Mouse (Mus musculus) stomach, postnatal 0 days (tissue): ENCODE measurements around the gene Flywch2. TPM values are rescaled to one million over a fixed set of nuclear protein-coding genes. Genes with fewer than 3 reads are reported as not detected.
A peak's percentile ranks its signal among the peaks of the same experiment; 100 is the strongest.

Experiments used
- ATAC-seq: fragments of 200-750 bp; cut with Nextera tagmentation; 2 replicates; pipeline ENCODE4 v1.8.0; 2017; ENCODE audit not compliant: low FRiP score, low TSS enrichment
- DNase-seq: peaks from one replicate; pipeline ENCODE4 v3.0.0-alpha.2; 2016; ENCODE audit warnings: low spot score
- H3K27ac ChIP-seq: fragments of 300-500 bp; sonication (generic); replicated peaks from 2 replicates; pipeline ENCODE4 v1.5.1; 2014; ENCODE audit warnings: mild to moderate bottlenecking, control low read depth
- H3K27me3 ChIP-seq: fragments of 300-500 bp; sonication (generic); 2 replicates; pipeline ENCODE4 v1.6.1; 2014; ENCODE audit warnings: low read length; ENCODE audit not compliant: control insufficient read depth, insufficient read depth
- H3K36me3 ChIP-seq: fragments of 300-500 bp; sonication (generic); 2 replicates; pipeline ENCODE4 v1.6.1; 2014; ENCODE audit warnings: low read length, mixed read lengths; ENCODE audit not compliant: control insufficient read depth, insufficient read depth
- H3K4me1 ChIP-seq: fragments of 300-500 bp; sonication (generic); replicated peaks from 2 replicates; pipeline ENCODE4 v1.6.1; 2014; ENCODE audit warnings: antibody characterized with exemption; ENCODE audit not compliant: control insufficient read depth, insufficient read depth
- H3K4me2 ChIP-seq: fragments of 300-500 bp; sonication (generic); replicated peaks from 2 replicates; pipeline ENCODE4 v1.6.1; 2014; ENCODE audit warnings: low read depth, mild to moderate bottlenecking, control low read depth, moderate library complexity
- H3K4me3 ChIP-seq: fragments of 300-500 bp; sonication (generic); 2 replicates; pipeline ENCODE4 v1.5.1; 2014; ENCODE audit warnings: low read depth, low read length, control low read depth
- H3K9ac ChIP-seq: fragments of 300-500 bp; sonication (generic); 2 replicates; pipeline ENCODE4 v1.6.1; 2014; ENCODE audit warnings: mild to moderate bottlenecking, low read length, control low read depth, mixed read lengths
- H3K9me3 ChIP-seq: fragments of 300-500 bp; sonication (generic); 2 replicates; pipeline ENCODE4 v1.6.1; 2016; ENCODE audit warnings: low read length; ENCODE audit not compliant: control insufficient read depth
- CTCF ChIP-seq: IDR thresholded peaks from 2 replicates; pipeline ENCODE4 v1.5.1; 2016; ENCODE audit warnings: antibody characterized with exemption, low read depth, mild to moderate bottlenecking, moderate library complexity
- EP300 ChIP-seq: optimal IDR thresholded peaks from 2 replicates; pipeline ENCODE3; 2016; ENCODE audit warnings: antibody characterized with exemption
- WGBS: fragments of 180-500 bp; shearing (Covaris S2); extraction: QIAGEN DNeasy Blood & Tissue Kit; methylation state at CpG from one replicate; pipeline ENCODE4 v1.1.7; 2014; 5-methylcytosine and 5-hydroxymethylcytosine counted together
- polyA plus RNA-seq: library from polyadenylated mRNA; unstranded; fragments of >200 nt; fragmentation: Nextera tagmentation; extraction: Ambion mirVana; gene quantifications from 2 replicates; pipeline ENCODE4 v1.2.1, GENCODE M21; 2015

The Flywch2 gene
- polyA plus RNA-seq, 1 experiment from 2014 or later = 15.9 TPM

GRCm38 (mm10) chr17:23755689-23756088, 30.2 kb downstream of the Flywch2 start:
- Histone ChIP-seq H3K27ac (0 out of 2 replicates have a peak overlapping the region, but pooled peaks have one; percentile 24), H3K36me3 (peaks cover 29% of the 10 kb centered on the region), H3K4me2 (no peak overlapping the region), H3K4me1 (no peaks in the 10 kb centered on the region), H3K4me3 (no peak overlapping the region), H3K27me3 (no peaks in the 10 kb centered on the region), H3K9ac (no peak overlapping the region), H3K9me3 (no peaks in the 10 kb centered on the region)
- WGBS = 83% methylated on average over 13 of the region's 13 CpGs
- ATAC-seq = 0 out of 2 replicates have a peak, but pooled peaks have one; percentile 22
- DNase-seq = no peak
- TF ChIP-seq CTCF = no peak
- no peak for TF ChIP-seq EP300

GRCm38 (mm10) chr17:23749400-23750191, 36.3 kb downstream of the Flywch2 start:
- H3K36me3 ChIP-seq = peaks cover 10% of the 10 kb centered on the region; the same call in 1 of the 2 replicates
- peaks cover 12% of the 10 kb centered on the region; the same call in 1 of the 2 replicates for H3K4me1 ChIP-seq
- peak overlapping the region; percentile 45; the same call in 1 of the 2 replicates for H3K9ac ChIP-seq
- WGBS = 78% methylated on average over 11 of the region's 11 CpGs
- peak overlapping the region; percentile 14; the same call in 1 of the 2 replicates for H3K4me3 ChIP-seq
- H3K9me3 ChIP-seq = no peaks in the 10 kb centered on the region
- H3K4me2 ChIP-seq = peak overlapping the region; percentile 43
- 0 out of 2 replicates have a peak overlapping the region, but pooled peaks have one; percentile 20 for H3K27ac ChIP-seq
- H3K27me3 ChIP-seq = peaks cover 4% of the 10 kb centered on the region; the same call in 1 of the 2 replicates
- TF ChIP-seq CTCF (no peak), EP300 (no peak)
- DNase-seq (no peak), ATAC-seq (no peak)

- DNase-seq (peak; percentile 67), ATAC-seq (no peak)
- Histone ChIP-seq H3K9ac (peak overlapping the region; percentile 45; the same call in 1 of the 2 replicates), H3K9me3 (no peaks in the 10 kb centered on the region), H3K4me3 (peak overlapping the region; percentile 14; the same call in 1 of the 2 replicates), H3K36me3 (peaks cover 10% of the 10 kb centered on the region; the same call in 1 of the 2 replicates), H3K27me3 (peaks cover 4% of the 10 kb centered on the region; the same call in 1 of the 2 replicates), H3K4me2 (peak overlapping the region; percentile 43), H3K4me1 (peaks cover 12% of the 10 kb centered on the region; the same call in 1 of the 2 replicates), H3K27ac (0 out of 2 replicates have a peak overlapping the region, but pooled peaks have one; percentile 20)
- WGBS = 31% methylated on average over 10 of the region's 10 CpGs
- peak; percentile 87 for TF ChIP-seq CTCF
- TF ChIP-seq EP300 = no peak
These were observed 37.1 kb downstream of the Flywch2 start for GRCm38 (mm10) chr17:23748631-23749391.

DNA sequence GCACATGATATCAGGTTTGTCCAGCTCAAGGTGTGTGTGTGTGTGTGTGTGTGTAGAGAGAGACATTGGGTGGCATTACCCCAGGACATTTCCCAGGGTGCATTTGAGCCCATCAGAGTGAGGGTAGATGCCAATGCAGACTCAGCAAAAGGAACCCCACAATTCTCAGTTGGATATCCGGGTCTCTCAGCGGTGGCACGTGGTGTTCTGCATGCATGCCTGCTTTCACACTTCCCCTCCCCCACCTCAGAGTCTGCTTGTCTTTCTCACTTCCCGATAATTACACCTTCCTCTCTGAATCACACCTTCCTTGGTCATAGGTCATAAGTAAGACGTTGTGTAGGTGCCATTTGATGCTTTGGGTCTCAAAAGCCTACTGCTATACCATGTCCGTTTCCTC, 37.9 kb downstream of the Flywch2 start:
- Histone ChIP-seq H3K4me3 (no peak overlapping the region), H3K4me2 (no peak overlapping the region), H3K4me1 (peaks cover 12% of the 10 kb centered on the region; the same call in 1 of the 2 replicates), H3K27ac (no peak overlapping the region), H3K9ac (no peak overlapping the region), H3K27me3 (peaks cover 6% of the 10 kb centered on the region; the same call in 1 of the 2 replicates), H3K9me3 (no peaks in the 10 kb centered on the region), H3K36me3 (peaks cover 4% of the 10 kb centered on the region; the same call in 1 of the 2 replicates)
- WGBS = 37% methylated on average over 6 of the region's 6 CpGs
- no peak for TF ChIP-seq CTCF
- no peak for TF ChIP-seq EP300
- ATAC-seq (no peak), DNase-seq (no peak)

GRCm38 (mm10) chr17:23747471-23747870, 38.4 kb downstream of the Flywch2 start:
- no peak for TF ChIP-seq EP300
- DNase-seq = no peak
- Histone ChIP-seq H3K27ac (no peak overlapping the region), H3K4me2 (no peak overlapping the region), H3K9ac (no peak overlapping the region), H3K27me3 (peaks cover 6% of the 10 kb centered on the region; the same call in 1 of the 2 replicates), H3K9me3 (no peaks in the 10 kb centered on the region), H3K36me3 (no peaks in the 10 kb centered on the region), H3K4me3 (no peak overlapping the region), H3K4me1 (peaks cover 12% of the 10 kb centered on the region; the same call in 1 of the 2 replicates)
- no peak for ATAC-seq
- WGBS = 83% methylated on average over 3 of the region's 3 CpGs
